Mouse (Mus musculus) thymus, adult 2 months (tissue): ENCODE results near the gene Akap8l.

Source experiments
- CTCF ChIP-seq: fragments of 200-500 bp; IDR thresholded peaks from 2 replicates; pipeline ENCODE4 v1.5.1; 2012; ENCODE audit warnings: mild to moderate bottlenecking, control low read depth, low read length, moderate library complexity, borderline replicate concordance; ENCODE audit not compliant: control insufficient read depth, poor library complexity, insufficient read depth; ENCODE audit errors: extremely low read depth
- POLR2A ChIP-seq: fragments of 200-500 bp; IDR thresholded peaks from 2 replicates; pipeline ENCODE4 v1.6.1; 2012; ENCODE audit warnings: mild to moderate bottlenecking, low read length, control low read depth, moderate library complexity; ENCODE audit not compliant: control insufficient read depth, poor library complexity, insufficient read depth; ENCODE audit errors: extremely low read depth

DNA sequence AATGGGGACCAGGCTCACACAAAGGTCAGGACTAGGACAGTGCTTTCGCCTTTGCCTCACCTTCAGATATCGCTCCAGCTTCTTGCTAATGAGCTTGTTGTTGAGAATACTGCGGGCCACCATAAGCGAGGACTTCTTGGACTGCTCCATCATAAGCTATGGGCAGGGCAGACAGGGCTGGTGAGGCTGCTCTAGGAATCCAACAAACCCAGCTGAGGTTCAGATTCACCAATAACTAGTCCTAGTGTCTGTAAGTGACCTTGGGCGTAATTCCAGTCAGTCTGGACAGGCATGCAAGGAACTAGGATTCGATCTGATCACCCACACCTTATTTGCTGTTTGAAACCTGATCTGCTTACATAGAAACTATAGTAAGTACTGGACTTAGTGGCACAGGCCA is 28.6 kb downstream of the Akap8l start:
- TF ChIP-seq CTCF (no peak), POLR2A (no peak)
